Mouse (Mus musculus) MEL (cell line): ENCODE data around the gene Rbm15b. TPM values are rescaled to one million over a fixed set of nuclear protein-coding genes. Genes with fewer than 3 reads are reported as not detected.

Experiments used
- DNase-seq: peaks from one replicate; pipeline ENCODE4 v3.0.0; 2011; ENCODE audit warnings: low read depth, low spot score
- H3K27ac ChIP-seq: 2 replicates; pipeline ENCODE4 v1.5.1; 2012; ENCODE audit warnings: low read depth, mild to moderate bottlenecking, control low read depth, low read length, moderate library complexity; ENCODE audit not compliant: control insufficient read depth
- H3K27me3 ChIP-seq, 2 experiments: fragments of 150-350 bp in 1 of 2; sonication (generic) in 1 of 2; 2 replicates each; pipeline ENCODE4 v1.6.1; 2012; ENCODE audit warnings: low read length in 2 of 2, mild to moderate bottlenecking in 2 of 2, improper control_type of control experiment in 1 of 2, moderate library complexity in 1 of 2; ENCODE audit not compliant: insufficient read depth in 2 of 2, control insufficient read depth in 1 of 2
- H3K36me3 ChIP-seq, 2 experiments: 2 replicates each; pipeline ENCODE4 v1.6.1; 2012 to 2014; ENCODE audit warnings: low read length in 2 of 2, improper control_type of control experiment in 1 of 2, inconsistent platforms in 1 of 2, mild to moderate bottlenecking in 1 of 2; ENCODE audit not compliant: insufficient read depth in 2 of 2, control insufficient read depth in 1 of 2
- H3K4me1 ChIP-seq, 2 experiments: fragments of 150-350 bp in 1 of 2; sonication (generic) in 1 of 2; 2 replicates each; pipeline ENCODE4 v1.6.1; 2012; ENCODE audit warnings: low read length in 2 of 2, improper control_type of control experiment in 1 of 2, mild to moderate bottlenecking in 1 of 2; ENCODE audit not compliant: insufficient read depth in 2 of 2, control insufficient read depth in 1 of 2
- H3K4me3 ChIP-seq, 2 experiments: fragments of 150-350 bp in 1 of 2; sonication (generic) in 1 of 2; 2 replicates each; pipeline ENCODE4 v1.5.1; 2012; ENCODE audit warnings: low read depth in 2 of 2, low read length in 2 of 2, mild to moderate bottlenecking in 2 of 2, moderate library complexity in 2 of 2, control low read depth in 1 of 2, improper control_type of control experiment in 1 of 2; ENCODE audit not compliant: control insufficient read depth in 1 of 2, insufficient read depth in 1 of 2
- H3K79me2 ChIP-seq: 2 replicates; pipeline ENCODE4 v1.6.1; 2012; ENCODE audit warnings: mild to moderate bottlenecking, low read length, moderate library complexity; ENCODE audit not compliant: control insufficient read depth, poor library complexity, insufficient read depth
- H3K9ac ChIP-seq: 2 replicates; pipeline ENCODE4 v1.6.1; 2012; ENCODE audit warnings: low read depth, mild to moderate bottlenecking, control low read depth, low read length, moderate library complexity; ENCODE audit not compliant: control insufficient read depth, poor library complexity, severe bottlenecking
- H3K9me3 ChIP-seq: fragments of 150-350 bp; sonication (generic); replicated peaks from 2 replicates; pipeline ENCODE4 v1.6.1; 2012; ENCODE audit warnings: mild to moderate bottlenecking, low read length, improper control_type of control experiment, moderate library complexity; ENCODE audit not compliant: insufficient read depth
- BHLHE40 ChIP-seq: IDR thresholded peaks from 2 replicates; pipeline ENCODE4 v1.6.1; 2012; ENCODE audit warnings: low read depth, mild to moderate bottlenecking, inconsistent platforms, low read length, improper control_type of control experiment, borderline replicate concordance
- ELF1 ChIP-seq: IDR thresholded peaks from 2 replicates; pipeline ENCODE4 v1.6.1; 2014; ENCODE audit warnings: low read depth, mild to moderate bottlenecking, inconsistent platforms, low read length, improper control_type of control experiment, moderate library complexity
- ETS1 ChIP-seq: IDR thresholded peaks from 2 replicates; pipeline ENCODE4 v1.6.1; 2012; ENCODE audit warnings: low read depth, mild to moderate bottlenecking, inconsistent platforms, low read length, improper control_type of control experiment, moderate library complexity
- GABPA ChIP-seq: IDR thresholded peaks from 2 replicates; pipeline ENCODE4 v1.6.1; 2012; ENCODE audit warnings: low read depth, mild to moderate bottlenecking, inconsistent platforms, low read length, improper control_type of control experiment, moderate library complexity
- GATA1 ChIP-seq: IDR thresholded peaks from 2 replicates; pipeline ENCODE4 v1.6.1; 2011; ENCODE audit warnings: low read depth, low read length, improper control_type of control experiment
- MAX ChIP-seq: IDR thresholded peaks from 2 replicates; pipeline ENCODE4 v1.6.1; 2011; ENCODE audit warnings: low read length, improper control_type of control experiment
- MXI1 ChIP-seq: IDR thresholded peaks from 2 replicates; pipeline ENCODE4 v1.6.1; 2011; ENCODE audit warnings: mild to moderate bottlenecking, low read depth, low read length, improper control_type of control experiment
- MYB ChIP-seq: IDR thresholded peaks from 2 replicates; pipeline ENCODE4 v1.6.1; 2011; ENCODE audit warnings: mild to moderate bottlenecking, low read depth, low read length, improper control_type of control experiment
- MYC ChIP-seq: IDR thresholded peaks from 2 replicates; pipeline ENCODE4 v1.6.1; 2011; ENCODE audit warnings: low read depth, mild to moderate bottlenecking, low read length, improper control_type of control experiment, moderate library complexity
- POLR2A ChIP-seq, 2 experiments: IDR thresholded peaks; 2 replicates each; pipeline ENCODE4 v1.6.1; 2011 to 2012; ENCODE audit warnings: low read length in 2 of 2, mild to moderate bottlenecking in 2 of 2, control low read depth in 1 of 2, improper control_type of control experiment in 1 of 2, low read depth in 1 of 2, moderate library complexity in 1 of 2; ENCODE audit not compliant: control insufficient read depth in 1 of 2, insufficient read depth in 1 of 2, poor library complexity in 1 of 2
- SIN3A ChIP-seq: IDR thresholded peaks from 2 replicates; pipeline ENCODE4 v1.6.1; 2012; ENCODE audit warnings: low read length, improper control_type of control experiment, inconsistent platforms
- SMC3 ChIP-seq: IDR thresholded peaks from 2 replicates; pipeline ENCODE4 v1.6.1; 2011; ENCODE audit warnings: low read depth, low read length, improper control_type of control experiment
- USF1 ChIP-seq: IDR thresholded peaks from 2 replicates; pipeline ENCODE4 v1.6.1; 2014; ENCODE audit warnings: low read depth, mild to moderate bottlenecking, inconsistent platforms, low read length, improper control_type of control experiment, moderate library complexity
- USF2 ChIP-seq, 2 experiments: IDR thresholded peaks; 2 replicates each; pipeline ENCODE4 v1.6.1; 2011 to 2012; ENCODE audit warnings: improper control_type of control experiment in 2 of 2, low read length in 2 of 2, borderline replicate concordance in 1 of 2, inconsistent platforms in 1 of 2, low read depth in 1 of 2, mild to moderate bottlenecking in 1 of 2; ENCODE audit not compliant: insufficient read depth in 1 of 2
- ZNF384 ChIP-seq: IDR thresholded peaks from 2 replicates; pipeline ENCODE4 v1.6.1; 2012; ENCODE audit warnings: low read depth, mild to moderate bottlenecking, inconsistent platforms, low read length, improper control_type of control experiment
- polyA plus RNA-seq, 2 experiments: library from polyadenylated mRNA; stranded (reverse) in 1 of 2; unstranded in 1 of 2; fragments of >175 nt in 1 of 2; fragments of >200 nt in 1 of 2; gene quantifications; 2 replicates each; pipeline versions ENCODE4 v1.2.1 to v1.2.4; 2012; ENCODE audit warnings: low replicate concordance in 2 of 2, low read depth in 1 of 2; ENCODE audit not compliant: insufficient read length in 2 of 2, insufficient read depth in 1 of 2, missing spikeins in 1 of 2
- total RNA-seq: library from RNA; depleted of rRNA; stranded (reverse); fragments of 300-350 nt; gene quantifications from 2 replicates; pipeline ENCODE4 v1.2.3, GENCODE M21; 2012

Rbm15b gene
- total and polyA plus RNA-seq, 3 experiments: 29.7 to 42.2 TPM; not detected in 1

DNA sequence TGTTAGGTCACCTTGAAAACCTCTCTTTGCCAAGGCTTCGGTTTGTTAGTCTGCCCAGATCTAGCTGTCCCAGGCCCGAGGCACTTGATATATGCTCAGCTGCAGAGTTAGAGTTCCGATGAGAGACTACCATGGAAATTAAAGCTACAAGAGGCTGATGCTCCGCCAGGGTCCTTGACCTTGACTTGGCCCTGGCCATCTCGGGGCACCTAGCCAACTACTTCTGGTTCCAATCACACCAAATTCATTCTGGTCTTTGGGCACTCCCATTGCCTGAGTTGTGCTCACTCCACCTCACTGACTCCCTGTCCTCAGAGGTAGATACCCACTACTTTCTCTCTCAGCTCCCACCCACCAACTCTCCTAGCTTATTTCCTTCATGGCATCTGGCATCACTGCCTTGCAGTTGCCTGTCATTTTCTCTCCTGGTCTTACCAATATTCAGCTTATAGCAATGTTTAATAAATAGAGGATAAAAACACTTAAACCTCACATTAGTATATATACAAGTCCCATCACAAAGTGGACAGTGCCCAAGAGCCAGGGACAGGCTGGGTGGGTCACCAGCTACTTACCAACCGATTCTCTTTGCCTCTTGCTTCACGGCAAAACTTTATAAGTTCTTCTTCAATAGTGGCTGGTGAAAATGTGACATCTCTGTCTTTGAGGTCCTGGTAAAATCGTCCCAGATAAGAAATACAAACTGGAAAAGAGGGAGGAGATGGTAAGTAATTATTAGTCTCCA lies 3.4 kb upstream of the Rbm15b start:
- no peak for DNase-seq
- Histone ChIP-seq H3K9ac (peak overlapping the region; percentile 87), H3K27ac (no peak overlapping the region; the same call in 1 of the 2 replicates), H3K4me3 (peak overlapping the region; percentile 95 to 96), H3K4me1 (peaks cover 6 to 26% of the 10 kb centered on the region in 2 experiments), H3K9me3 (no peaks in the 10 kb centered on the region), H3K36me3 (peaks cover 3 to 26% of the 10 kb centered on the region in 2 experiments), H3K79me2 (peaks cover 39% of the 10 kb centered on the region), H3K27me3 (no peaks in the 10 kb centered on the region)
- no peak for TF ChIP-seq ETS1
- 0 out of 2 replicates have a peak, but pooled peaks have one; percentile 2 for TF ChIP-seq MAX
- TF ChIP-seq GATA1: no peak

DNA sequence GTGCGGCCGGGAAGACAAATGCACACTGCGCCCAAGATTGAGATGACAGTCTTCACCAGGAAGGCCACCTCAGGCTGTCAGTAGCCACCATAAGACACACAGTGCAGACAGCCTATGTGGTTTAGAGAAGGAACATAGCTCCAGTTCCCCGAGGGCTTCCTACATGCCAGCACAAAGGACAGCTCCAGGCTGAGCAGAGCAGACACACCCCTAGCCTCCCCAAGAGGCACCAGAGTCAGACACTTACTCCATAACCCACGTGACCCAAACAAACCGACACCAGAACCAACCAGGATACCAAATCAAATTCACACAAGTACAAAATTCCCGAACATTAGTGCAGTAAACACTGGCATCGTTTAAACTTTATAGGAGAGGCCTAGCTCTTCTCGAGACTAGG lies 2.1 kb upstream of the Rbm15b start:
- peaks cover 3 to 36% of the 10 kb centered on the region in 2 experiments for H3K36me3 ChIP-seq
- no peaks in the 10 kb centered on the region for H3K27me3 ChIP-seq
- H3K9ac ChIP-seq: no peak overlapping the region
- no peak overlapping the region for H3K27ac ChIP-seq
- H3K4me1 ChIP-seq: peaks cover 6 to 40% of the 10 kb centered on the region in 2 experiments
- no peaks in the 10 kb centered on the region for H3K9me3 ChIP-seq
- DNase-seq: peak; percentile 42
- no peak overlapping the region for H3K4me3 ChIP-seq
- no peak for TF ChIP-seq USF1
- TF ChIP-seq USF2 (IDR thresholded peaks at IDR 0.05; ENCODE audit: borderline replicate concordance in 1 of 2, insufficient read depth in 1 of 2, low read depth in 1 of 2, low read length in 2 of 2): no peak
- TF ChIP-seq MYB: no peak
- TF ChIP-seq GABPA: no peak
- peak; percentile 68 for TF ChIP-seq SIN3A
- TF ChIP-seq POLR2A (IDR thresholded peaks at IDR 0.05; ENCODE audit: control insufficient read depth in 1 of 2, insufficient read depth in 1 of 2, low read depth in 1 of 2, low read length in 2 of 2, poor library complexity in 1 of 2): 0 out of 4 replicates have a peak, but pooled peaks of 1 of the 2 experiments have one; percentile 16
- TF ChIP-seq MYC: no peak
- TF ChIP-seq MXI1: peak; percentile 26; the same call in 1 of the 2 replicates
- TF ChIP-seq SMC3: no peak
- peaks cover 53% of the 10 kb centered on the region for H3K79me2 ChIP-seq

- peaks cover 60% of the 10 kb centered on the region for H3K79me2 ChIP-seq
- H3K4me3 ChIP-seq: no peak overlapping the region
- H3K36me3 ChIP-seq: peaks cover 3 to 45% of the 10 kb centered on the region in 2 experiments
- no peak for DNase-seq
- no peak overlapping the region for H3K27ac ChIP-seq
- no peak for TF ChIP-seq ZNF384
- no peak for TF ChIP-seq ELF1
- TF ChIP-seq BHLHE40: no peak
- TF ChIP-seq, all 39 proteins: peak for 0
- H3K9me3 ChIP-seq: no peaks in the 10 kb centered on the region
- H3K27me3 ChIP-seq: no peaks in the 10 kb centered on the region
- peaks cover 6 to 44% of the 10 kb centered on the region in 2 experiments for H3K4me1 ChIP-seq
- H3K9ac ChIP-seq: no peak overlapping the region
Measured at GRCm38 (mm10) chr9:106888346-106888745, 1.1 kb upstream of the Rbm15b start.
